Mouse (Mus musculus) ES-E14 (cell line): Measurements from ENCODE around the gene Olfr550. TPM values are rescaled to one million over a fixed set of nuclear protein-coding genes. Genes with fewer than 3 reads are reported as not detected.

Experiments used
- DNase-seq: peaks from one replicate; pipeline ENCODE4 v3.0.0-alpha.2; 2013; ENCODE audit warnings: low read depth, low spot score
- H3K27ac ChIP-seq: 2 replicates; pipeline ENCODE4 v1.5.1; 2012; ENCODE audit warnings: low read depth, mild to moderate bottlenecking, low read length, moderate library complexity, mixed read lengths; ENCODE audit not compliant: poor library complexity, insufficient read depth, severe bottlenecking
- H3K36me3 ChIP-seq: 2 replicates; pipeline ENCODE4 v1.6.1; 2012; ENCODE audit warnings: mild to moderate bottlenecking, low read length, moderate library complexity, mixed read lengths; ENCODE audit not compliant: control insufficient read depth, poor library complexity, insufficient read depth, severe bottlenecking
- H3K4me1 ChIP-seq, 2 experiments: fragments of 150-350 bp in 1 of 2; sonication (generic) in 1 of 2; 2 replicates each; pipeline ENCODE4 v1.6.1; 2012; ENCODE audit warnings: low read length in 2 of 2, mild to moderate bottlenecking in 1 of 2, mixed read lengths in 1 of 2; ENCODE audit not compliant: control insufficient read depth in 2 of 2, insufficient read depth in 2 of 2, poor library complexity in 1 of 2
- H3K4me3 ChIP-seq, 2 experiments: fragments of 150-350 bp in 1 of 2; sonication (generic) in 1 of 2; 2 replicates each; pipeline ENCODE4 v1.5.1; 2012; ENCODE audit warnings: low read length in 2 of 2, low read depth in 1 of 2, mild to moderate bottlenecking in 1 of 2, mixed read lengths in 1 of 2; ENCODE audit not compliant: insufficient read depth in 1 of 2, poor library complexity in 1 of 2, severe bottlenecking in 1 of 2
- H3K9ac ChIP-seq: 2 replicates; pipeline ENCODE4 v1.6.1; 2012; ENCODE audit warnings: low read depth, mild to moderate bottlenecking, low read length, mixed read lengths; ENCODE audit not compliant: poor library complexity, insufficient read depth, severe bottlenecking
- H3K9me3 ChIP-seq: fragments of 150-350 bp; sonication (generic); 2 replicates; pipeline ENCODE4 v1.6.1; 2012; ENCODE audit warnings: low read depth, mild to moderate bottlenecking, low read length; ENCODE audit not compliant: control insufficient read depth, insufficient read depth
- CHD2 ChIP-seq: IDR thresholded peaks from 2 replicates; pipeline ENCODE4 v1.6.1; 2014; ENCODE audit warnings: mild to moderate bottlenecking, low read depth, low read length, inconsistent platforms
- HCFC1 ChIP-seq: IDR thresholded peaks from 2 replicates; pipeline ENCODE4 v1.6.1; 2012; ENCODE audit warnings: low read length, inconsistent platforms, borderline replicate concordance; ENCODE audit not compliant: insufficient read depth
- MAFK ChIP-seq: IDR thresholded peaks from 2 replicates; pipeline ENCODE4 v1.6.1; 2014; ENCODE audit warnings: mild to moderate bottlenecking, low read depth, low read length, inconsistent platforms; ENCODE audit not compliant: insufficient read depth
- ZC3H11A ChIP-seq: IDR thresholded peaks from 2 replicates; pipeline ENCODE4 v1.6.1; 2012; ENCODE audit warnings: low read depth, mild to moderate bottlenecking, inconsistent platforms, low read length, borderline replicate concordance
- ZNF384 ChIP-seq: IDR thresholded peaks from 2 replicates; pipeline ENCODE4 v1.6.1; 2012; ENCODE audit warnings: low read depth, low read length, inconsistent platforms
- in situ Hi-C, 2 experiments: fragments of 600-800 bp; cut with MboI; formaldehyde crosslinking; loops; one replicate each; pipeline ENCODE4 v1.15.1; 2025; ENCODE audit warnings: low sequenced_read_pairs in 2 of 2, inconsistent platforms in 1 of 2; ENCODE audit not compliant: unreplicated experiment in 2 of 2
- total RNA-seq: library from RNA; depleted of rRNA; stranded (reverse); fragments of 300-350 nt; gene quantifications from 2 replicates; pipeline ENCODE4 v1.2.3, GENCODE M21; 2012

The Olfr550 gene
- total RNA-seq, 1 experiment: not detected

- in situ Hi-C loops: no loop called here
- Histone ChIP-seq H3K4me3 (no peak overlapping the region), H3K27ac (no peak overlapping the region), H3K4me1 (no peaks in the 10 kb centered on the region), H3K9me3 (no peaks in the 10 kb centered on the region), H3K9ac (no peak overlapping the region), H3K36me3 (no peaks in the 10 kb centered on the region)
- no peak for TF ChIP-seq MAFK
- no peak for TF ChIP-seq CHD2
- no peak for TF ChIP-seq HCFC1
- no peak for TF ChIP-seq ZNF384
- TF ChIP-seq ZC3H11A: no peak
- DNase-seq: no peak
Measured at GRCm38 (mm10) chr7:102573174-102573830, 2.1 kb downstream of the Olfr550 start.

- TF ChIP-seq MAFK (no peak), ZNF384 (no peak), CHD2 (no peak), ZC3H11A (no peak), HCFC1 (no peak)
- Histone ChIP-seq H3K36me3 (no peaks in the 10 kb centered on the region), H3K9me3 (no peaks in the 10 kb centered on the region), H3K4me1 (no peaks in the 10 kb centered on the region), H3K4me3 (no peak overlapping the region), H3K27ac (no peak overlapping the region), H3K9ac (no peak overlapping the region)
- no peak for DNase-seq
- in situ Hi-C loops: no loop called here
Measured at GRCm38 (mm10) chr7:102575998-102576397, 4.8 kb downstream of the Olfr550 start.

DNA sequence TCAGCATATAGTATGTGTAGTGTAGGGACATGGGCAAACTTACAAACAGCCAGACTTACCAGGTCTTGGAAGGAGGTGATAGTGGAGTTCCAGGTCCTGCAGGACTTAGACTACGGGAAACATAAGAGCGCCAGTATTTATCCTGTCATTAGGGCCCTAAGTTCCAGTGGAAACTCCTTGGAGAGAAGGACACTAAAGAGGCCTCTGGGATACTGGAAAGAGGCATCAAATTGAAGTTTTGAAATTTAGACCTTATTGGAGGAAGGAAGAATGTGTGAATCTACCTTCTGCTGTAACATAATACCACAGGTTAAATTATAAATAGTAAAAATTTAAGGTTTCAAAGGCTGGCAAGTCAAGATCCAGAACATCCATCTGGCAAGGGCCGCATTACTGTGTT lies 20.5 kb downstream of the Olfr550 start, which contains the start of gene Olfr551:
Gene Olfr551 (minus strand): TSS at position 101 of the 400 bp plus-strand sequence.
- in situ Hi-C loops: no loop called here
- DNase-seq: no peak
- no peaks in the 10 kb centered on the region for H3K36me3 ChIP-seq
- H3K9me3 ChIP-seq: no peaks in the 10 kb centered on the region
- H3K4me3 ChIP-seq: no peak within 1 kb of the TSS
- no peak within 1 kb of the TSS for H3K9ac ChIP-seq
- no peak within 1 kb of the TSS for H3K27ac ChIP-seq
- TF ChIP-seq CHD2: no peak
- TF ChIP-seq HCFC1: no peak
- TF ChIP-seq MAFK: no peak
- no peak for TF ChIP-seq ZC3H11A
- no peak for TF ChIP-seq ZNF384
- H3K4me1 ChIP-seq: no peaks in the 10 kb centered on the region

DNA sequence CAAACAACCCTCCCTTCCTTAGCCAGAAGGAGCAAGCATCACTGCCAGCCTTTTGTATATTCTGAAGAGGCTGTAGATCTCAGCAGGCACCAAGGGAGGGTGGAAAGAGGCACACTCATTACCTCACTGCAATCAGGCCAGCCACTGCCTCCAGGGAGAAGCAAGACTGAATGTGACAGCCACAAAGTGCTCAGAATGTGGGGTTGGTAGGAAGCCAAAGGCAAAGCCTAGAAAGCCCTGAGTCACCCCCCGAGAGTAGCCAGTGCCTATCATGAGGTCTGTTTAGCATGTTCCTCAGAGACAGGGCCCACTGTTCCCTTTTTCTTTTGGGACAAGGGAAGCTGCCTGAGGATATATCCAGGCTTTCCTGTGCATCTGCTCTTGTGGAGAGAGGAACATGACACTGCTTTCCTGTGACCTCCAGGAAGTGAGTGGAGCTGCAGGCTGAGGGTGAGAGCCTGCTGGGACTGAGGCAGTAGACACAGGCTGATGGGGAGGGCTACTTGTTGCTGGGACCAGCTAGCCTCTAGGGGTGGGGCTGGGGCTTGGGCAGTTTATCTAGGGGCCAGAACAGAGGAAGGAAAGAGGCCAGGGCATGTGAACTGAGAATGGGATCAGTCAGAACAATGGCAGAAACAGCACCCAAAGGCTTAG lies 26.3 kb downstream of the Olfr550 start, which contains the start of gene Olfr552:
Gene Olfr552 (plus strand): TSS at position 393 of the 654 bp plus-strand sequence.
- H3K9ac ChIP-seq: no peak within 1 kb of the TSS
- DNase-seq: no peak
- H3K9me3 ChIP-seq: no peaks in the 10 kb centered on the region
- H3K4me1 ChIP-seq: no peaks in the 10 kb centered on the region
- no peaks in the 10 kb centered on the region for H3K36me3 ChIP-seq
- no peak within 1 kb of the TSS for H3K27ac ChIP-seq
- H3K4me3 ChIP-seq: no peak within 1 kb of the TSS
- TF ChIP-seq ZNF384 (no peak), MAFK (no peak), CHD2 (no peak), HCFC1 (no peak), ZC3H11A (no peak)
- in situ Hi-C loops: no loop called here
